Mouse (Mus musculus) c-Kit-positive CD71-positive TER-119-negative erythroid progenitor cells, embryonic 14.5 days (primary cell): ENCODE results near the gene Gm4301.
"Not testable (repeated sequence)": the region's sequence is repeated elsewhere in the genome, so short reads cannot be mapped to it uniquely, and the experiment has no call there.

ENCODE experiments used
- DNase-seq: peaks from one replicate; pipeline ENCODE4 v3.0.0-alpha.2; 2013; ENCODE audit warnings: low read depth

Gene Gm4301

GRCm38 (mm10) chr10:100335376-100335775, at the start of gene Gm4301:
TSS of gene Gm4301 (plus strand) at chr10:100335676.
- DNase-seq = not testable (repeated sequence)

- no peak for DNase-seq
These were observed 39.4 kb upstream of the Gm4301 start for GRCm38 (mm10) chr10:100296105-100296504.

- DNase-seq = not testable (repeated sequence)
These were observed 35.4 kb upstream of the Gm4301 start for GRCm38 (mm10) chr10:100300106-100300505.

GRCm38 (mm10) chr10:100340536-100340935, 5.1 kb downstream of the Gm4301 start, which contains the start of gene Gm4302:
TSS of gene Gm4302 (plus strand) at chr10:100340836.
- not testable (repeated sequence) for DNase-seq

GRCm38 (mm10) chr10:100345672-100346071, 10.2 kb downstream of the Gm4301 start, which contains the start of gene Gm4303:
TSS of gene Gm4303 (plus strand) at chr10:100345972.
- DNase-seq = not testable (repeated sequence)

GRCm38 (mm10) chr10:100350793-100351192, 15.3 kb downstream of the Gm4301 start, which contains the start of gene Gm4305:
TSS of gene Gm4305 (plus strand) at chr10:100351093.
- not testable (repeated sequence) for DNase-seq

GRCm38 (mm10) chr10:100356841-100357240, 21.4 kb downstream of the Gm4301 start:
- not testable (repeated sequence) for DNase-seq

GRCm38 (mm10) chr10:100361038-100361437, 25.6 kb downstream of the Gm4301 start, which contains the start of gene Gm4307:
TSS of gene Gm4307 (plus strand) at chr10:100361338.
- DNase-seq = not testable (repeated sequence)

GRCm38 (mm10) chr10:100382460-100382859, 47.0 kb downstream of the Gm4301 start, which contains the start of gene Gm4312:
TSS of gene Gm4312 (minus strand) at chr10:100382560.
- DNase-seq = not testable (repeated sequence)
